Mouse (Mus musculus) liver, postnatal 0 days (tissue): Measurements from ENCODE around the gene Plcl2.

Experiments
- CTCF ChIP-seq: sonication (generic); IDR thresholded peaks from 2 replicates; pipeline ENCODE4 v1.5.1; 2016; ENCODE audit warnings: antibody characterized with exemption, low read depth
- EP300 ChIP-seq: IDR thresholded peaks from 2 replicates; pipeline ENCODE4 v1.6.1; 2016; ENCODE audit warnings: antibody characterized with exemption, low read depth, mild to moderate bottlenecking

DNA sequence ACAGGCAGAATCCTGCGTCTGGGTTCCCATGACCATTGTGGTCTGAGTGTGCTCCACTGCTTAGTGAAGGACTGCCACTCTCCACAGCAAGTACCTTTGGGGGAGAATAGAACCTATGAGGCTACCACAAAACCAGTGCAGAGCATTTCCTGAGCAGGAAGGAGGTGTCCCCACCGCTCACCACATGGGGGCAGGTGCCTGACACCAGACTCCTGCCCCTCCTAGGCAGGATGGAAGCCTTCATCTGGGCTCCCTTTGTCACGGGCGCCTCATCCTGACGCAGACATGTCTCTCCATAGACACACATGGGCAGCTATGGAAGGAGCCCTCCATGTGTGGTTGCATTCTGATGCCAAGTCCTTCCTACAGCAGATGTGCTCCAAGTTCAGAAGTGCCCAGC lies 222.7 kb downstream of the Plcl2 start:
- TF ChIP-seq CTCF: peak; percentile 26; the same call in 1 of the 2 replicates
- no peak for TF ChIP-seq EP300
